Mouse (Mus musculus): ENCODE measurements around the gene Asl.

- TF ChIP-seq CTCF (IDR thresholded peaks at IDR 0.05; ENCODE audit: low read depth) (no peak), EP300 (optimal IDR thresholded peaks at IDR 0.05) (no peak)
Observed at GRCm38 (mm10) chr5:129968417-129968816, 60.6 kb downstream of the Asl start.
